Mouse (Mus musculus) forebrain, embryonic 14.5 days (tissue): ENCODE measurements around the gene Cacna1e. TPM values are rescaled to one million over a fixed set of nuclear protein-coding genes. Genes with fewer than 3 reads are reported as not detected.

ENCODE experiments used
- ATAC-seq: fragments of 200-750 bp; cut with Nextera tagmentation; 2 replicates; pipeline ENCODE4 v1.8.0; 2017; ENCODE audit warnings: mild to moderate bottlenecking, moderate library complexity
- DNase-seq: peaks from one replicate; pipeline ENCODE4 v3.0.0-alpha.2; 2015; ENCODE audit warnings: low spot score
- H3K27ac ChIP-seq: fragments of 300-500 bp; sonication (generic); 2 replicates; pipeline ENCODE4 v1.5.1; 2014; ENCODE audit warnings: low read depth, mild to moderate bottlenecking, control low read depth, low read length, moderate library complexity
- H3K27me3 ChIP-seq: fragments of 300-500 bp; sonication (generic); replicated peaks from 2 replicates; pipeline ENCODE4 v1.6.1; 2014; ENCODE audit warnings: low read length, control low read depth, mixed read lengths; ENCODE audit not compliant: control insufficient read depth, insufficient read depth
- H3K36me3 ChIP-seq: fragments of 300-500 bp; sonication (generic); 2 replicates; pipeline ENCODE4 v1.6.1; 2014; ENCODE audit warnings: low read length, control low read depth; ENCODE audit not compliant: control insufficient read depth, insufficient read depth
- H3K4me1 ChIP-seq: fragments of 300-500 bp; sonication (generic); 2 replicates; pipeline ENCODE4 v1.6.1; 2014; ENCODE audit warnings: antibody characterized with exemption, low read length, control low read depth; ENCODE audit not compliant: control insufficient read depth, insufficient read depth
- H3K4me2 ChIP-seq: fragments of 300-500 bp; sonication (generic); 2 replicates; pipeline ENCODE4 v1.6.1; 2014; ENCODE audit warnings: mild to moderate bottlenecking, control low read depth, low read length
- H3K4me3 ChIP-seq: fragments of 300-500 bp; sonication (generic); 2 replicates; pipeline ENCODE4 v1.5.1; 2014; ENCODE audit warnings: low read depth, low read length, control low read depth
- H3K9ac ChIP-seq: fragments of 300-500 bp; sonication (generic); 2 replicates; pipeline ENCODE4 v1.6.1; 2014; ENCODE audit warnings: mild to moderate bottlenecking, low read length, control low read depth, moderate library complexity
- H3K9me3 ChIP-seq: fragments of 300-500 bp; sonication (generic); replicated peaks from 2 replicates; pipeline ENCODE4 v1.6.1; 2016; ENCODE audit warnings: low read length, control low read depth, mixed read lengths; ENCODE audit not compliant: control insufficient read depth
- WGBS: fragments of 180-500 bp; shearing (Covaris S2); extraction: QIAGEN DNeasy Blood & Tissue Kit; methylation state at CpG from one replicate; pipeline ENCODE4 v1.1.7; 2014; 5-methylcytosine and 5-hydroxymethylcytosine counted together
- polyA plus RNA-seq: library from polyadenylated mRNA; unstranded; fragments of >200 nt; fragmentation: Nextera tagmentation; extraction: Ambion mirVana; gene quantifications from 2 replicates; pipeline ENCODE4 v1.2.1, GENCODE M21; 2014

Cacna1e gene
- polyA plus RNA-seq, 1 experiment from 2014 or later, result 6.7 TPM

- Histone ChIP-seq H3K9ac (no peak overlapping the region), H3K4me3 (no peak overlapping the region), H3K4me1 (no peaks in the 10 kb centered on the region), H3K9me3 (no peaks in the 10 kb centered on the region), H3K27ac (no peak overlapping the region), H3K36me3 (no peaks in the 10 kb centered on the region), H3K4me2 (no peak overlapping the region), H3K27me3 (no peaks in the 10 kb centered on the region)
- DNase-seq, result no peak
- no peak for ATAC-seq
- WGBS, result 78% methylated on average over 2 of the region's 2 CpGs
These were observed 407.6 kb downstream of the Cacna1e start for GRCm38 (mm10) chr1:154476671-154477070.

GRCm38 (mm10) chr1:154475706-154476105 is 408.6 kb downstream of the Cacna1e start:
- H3K4me2 ChIP-seq, result no peak overlapping the region
- H3K27me3 ChIP-seq, result no peaks in the 10 kb centered on the region
- WGBS, result 95% methylated on average over 2 of the region's 2 CpGs
- no peak overlapping the region for H3K9ac ChIP-seq
- no peak overlapping the region for H3K27ac ChIP-seq
- no peaks in the 10 kb centered on the region for H3K4me1 ChIP-seq
- H3K9me3 ChIP-seq, result no peaks in the 10 kb centered on the region
- no peak overlapping the region for H3K4me3 ChIP-seq
- no peaks in the 10 kb centered on the region for H3K36me3 ChIP-seq
- ATAC-seq (no peak), DNase-seq (no peak)

- ATAC-seq (no peak), DNase-seq (no peak)
- Histone ChIP-seq H3K36me3 (no peaks in the 10 kb centered on the region), H3K4me2 (no peak overlapping the region), H3K9me3 (no peaks in the 10 kb centered on the region), H3K9ac (no peak overlapping the region), H3K4me1 (no peaks in the 10 kb centered on the region), H3K27me3 (no peaks in the 10 kb centered on the region), H3K27ac (no peak overlapping the region), H3K4me3 (no peak overlapping the region)
- 81% methylated on average over 4 of the region's 4 CpGs for WGBS
These were observed 410.1 kb downstream of the Cacna1e start for GRCm38 (mm10) chr1:154474156-154474555.

- Histone ChIP-seq H3K4me2 (no peak overlapping the region), H3K9me3 (no peaks in the 10 kb centered on the region), H3K27me3 (no peaks in the 10 kb centered on the region), H3K36me3 (no peaks in the 10 kb centered on the region; the same call in 1 of the 2 replicates), H3K4me1 (no peaks in the 10 kb centered on the region), H3K27ac (no peak overlapping the region), H3K4me3 (no peak overlapping the region), H3K9ac (no peak overlapping the region)
- no peak for ATAC-seq
- no peak for DNase-seq
- 96% methylated on average over 3 of the region's 3 CpGs for WGBS
These were observed 417.0 kb downstream of the Cacna1e start for GRCm38 (mm10) chr1:154467265-154467664.

GRCm38 (mm10) chr1:154461521-154461920 is 422.8 kb downstream of the Cacna1e start:
- Histone ChIP-seq H3K27ac (no peak overlapping the region), H3K9me3 (no peaks in the 10 kb centered on the region), H3K4me3 (no peak overlapping the region), H3K4me2 (no peak overlapping the region), H3K36me3 (no peaks in the 10 kb centered on the region; the same call in 1 of the 2 replicates), H3K4me1 (no peaks in the 10 kb centered on the region), H3K9ac (no peak overlapping the region), H3K27me3 (no peaks in the 10 kb centered on the region)
- ATAC-seq (no peak), DNase-seq (no peak)
- WGBS, result 85% methylated on average over 5 of the region's 5 CpGs

GRCm38 (mm10) chr1:154460067-154460466 is 424.2 kb downstream of the Cacna1e start:
- no peaks in the 10 kb centered on the region for H3K4me1 ChIP-seq
- H3K36me3 ChIP-seq, result no peaks in the 10 kb centered on the region
- DNase-seq (no peak), ATAC-seq (no peak)
- no peaks in the 10 kb centered on the region for H3K9me3 ChIP-seq
- H3K27ac ChIP-seq, result no peak overlapping the region
- 89% methylated on average over 7 of the region's 7 CpGs for WGBS
- no peaks in the 10 kb centered on the region for H3K27me3 ChIP-seq
- no peak overlapping the region for H3K9ac ChIP-seq
- no peak overlapping the region for H3K4me3 ChIP-seq
- no peak overlapping the region for H3K4me2 ChIP-seq

- Histone ChIP-seq H3K9me3 (no peaks in the 10 kb centered on the region), H3K36me3 (no peaks in the 10 kb centered on the region), H3K27me3 (no peaks in the 10 kb centered on the region), H3K4me3 (no peak overlapping the region), H3K4me2 (no peak overlapping the region), H3K4me1 (no peaks in the 10 kb centered on the region), H3K9ac (no peak overlapping the region), H3K27ac (no peak overlapping the region)
- no peak; the same call in 1 of the 2 replicates for ATAC-seq
- 33% methylated on average over 2 of the region's 2 CpGs for WGBS
- DNase-seq, result peak; percentile 34
These were observed 425.7 kb downstream of the Cacna1e start for GRCm38 (mm10) chr1:154458601-154459000.

GRCm38 (mm10) chr1:154450799-154451198 is 433.5 kb downstream of the Cacna1e start:
- Histone ChIP-seq H3K4me1 (no peaks in the 10 kb centered on the region), H3K27me3 (no peaks in the 10 kb centered on the region), H3K9ac (no peak overlapping the region), H3K9me3 (no peaks in the 10 kb centered on the region), H3K36me3 (no peaks in the 10 kb centered on the region), H3K4me3 (no peak overlapping the region), H3K27ac (no peak overlapping the region), H3K4me2 (no peak overlapping the region)
- WGBS, result 85% methylated on average over 3 of the region's 3 CpGs
- no peak for ATAC-seq
- no peak for DNase-seq

GRCm38 (mm10) chr1:154446456-154446855 is 437.8 kb downstream of the Cacna1e start:
- H3K27me3 ChIP-seq, result no peaks in the 10 kb centered on the region
- no peaks in the 10 kb centered on the region for H3K4me1 ChIP-seq
- H3K4me3 ChIP-seq, result no peak overlapping the region
- no peak for ATAC-seq
- WGBS, result 54% methylated on average over 3 of the region's 3 CpGs
- H3K9ac ChIP-seq, result no peak overlapping the region
- no peak for DNase-seq
- H3K9me3 ChIP-seq, result no peaks in the 10 kb centered on the region
- no peak overlapping the region for H3K4me2 ChIP-seq
- H3K27ac ChIP-seq, result no peak overlapping the region
- H3K36me3 ChIP-seq, result no peaks in the 10 kb centered on the region
